Mouse (Mus musculus) urinary bladder, adult 18-20 months (tissue): ENCODE measurements around the gene Cdca5.
"Not testable (repeated sequence)": the region's sequence is repeated elsewhere in the genome, so short reads cannot be mapped to it uniquely, and the experiment has no call there.

Experiments
- DNase-seq, 2 experiments: peaks; one replicate each; pipeline ENCODE4 v3.0.0; 2022; ENCODE audit warnings: low spot score in 2 of 2, mixed read lengths in 2 of 2

Cdca5 gene

DNA sequence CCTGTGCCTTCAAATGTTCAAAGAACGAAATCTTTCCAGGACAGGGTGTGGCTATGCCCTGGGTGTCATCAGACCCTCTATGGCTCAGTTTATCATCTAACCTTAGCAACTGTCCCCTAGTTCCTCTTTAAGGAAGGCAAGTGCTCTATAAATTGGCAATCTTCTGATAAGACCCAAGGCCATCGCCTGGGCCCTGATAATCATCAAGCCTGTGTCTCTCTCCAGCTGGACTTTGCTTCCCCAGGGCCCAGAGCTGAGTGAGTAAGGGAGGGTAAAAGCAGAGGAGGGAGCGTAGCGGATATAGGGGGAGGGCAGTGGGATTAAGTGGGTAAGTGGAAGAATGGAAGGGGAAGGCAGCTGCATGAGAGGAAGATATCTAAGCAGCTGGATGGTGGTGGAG is 19.7 kb downstream of the Cdca5 start:
- no peak for DNase-seq

GRCm38 (mm10) chr19:6105586-6105985 is 20.8 kb downstream of the Cdca5 start, which contains the start of gene Naaladl1:
Gene Naaladl1 (plus strand): TSS chr19:6105782.
- no peak for DNase-seq

DNA sequence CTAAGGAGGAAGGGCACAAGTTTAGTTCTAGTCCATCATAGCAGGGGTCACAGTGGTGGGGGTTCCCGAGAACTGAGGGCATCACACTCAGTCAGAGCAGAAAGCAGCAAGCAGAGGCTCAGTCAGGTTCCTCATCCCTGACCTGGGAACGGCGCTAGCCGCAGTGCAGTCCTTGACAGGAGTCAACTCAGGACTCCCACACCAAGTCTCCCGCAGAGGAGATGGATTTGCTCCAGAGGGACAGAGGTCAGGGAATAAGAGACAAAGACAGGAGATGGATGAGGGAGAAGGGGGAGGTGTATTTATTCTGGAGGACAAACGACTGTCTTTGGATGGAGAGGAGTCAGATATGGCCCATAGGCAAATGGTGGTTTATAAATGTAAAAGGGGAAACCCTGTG is 28.3 kb downstream of the Cdca5 start:
- no peak for DNase-seq

DNA sequence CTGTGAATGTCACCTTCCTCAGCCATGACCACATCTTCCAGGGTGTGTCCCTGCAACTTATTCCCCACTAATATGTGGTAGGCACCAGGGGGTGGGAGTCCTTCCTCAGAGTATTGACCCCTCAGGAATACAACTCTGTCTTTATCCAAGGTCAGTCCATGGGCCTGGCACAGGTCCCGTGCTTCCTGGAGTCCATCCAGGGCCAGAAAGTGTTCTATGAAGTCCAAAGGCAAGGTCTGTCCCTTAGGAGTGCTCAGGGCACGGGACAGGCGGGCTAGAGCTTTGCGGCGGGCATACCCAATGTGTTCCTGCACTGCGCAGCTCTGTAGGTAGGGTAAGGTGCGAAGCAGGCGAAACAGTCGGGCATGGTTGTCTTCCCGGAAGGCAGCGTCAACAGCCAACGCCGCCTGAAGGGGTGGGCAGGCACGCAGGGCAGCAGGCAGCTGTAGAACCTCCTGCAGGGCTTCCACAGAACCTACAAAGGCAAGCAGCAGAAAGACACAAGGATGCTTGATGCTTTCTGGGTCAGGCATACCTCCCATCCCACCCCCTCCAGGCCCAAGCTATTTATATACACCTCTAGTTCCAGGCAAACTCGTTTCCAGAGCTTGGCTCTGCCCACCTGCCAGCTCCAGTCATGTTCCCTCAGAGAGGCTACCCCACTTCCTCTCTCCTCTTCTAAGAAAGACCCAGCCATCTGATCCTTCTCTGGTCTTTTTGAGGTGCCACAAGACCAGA is 31.5 kb downstream of the Cdca5 start:
- DNase-seq: no peak

DNA sequence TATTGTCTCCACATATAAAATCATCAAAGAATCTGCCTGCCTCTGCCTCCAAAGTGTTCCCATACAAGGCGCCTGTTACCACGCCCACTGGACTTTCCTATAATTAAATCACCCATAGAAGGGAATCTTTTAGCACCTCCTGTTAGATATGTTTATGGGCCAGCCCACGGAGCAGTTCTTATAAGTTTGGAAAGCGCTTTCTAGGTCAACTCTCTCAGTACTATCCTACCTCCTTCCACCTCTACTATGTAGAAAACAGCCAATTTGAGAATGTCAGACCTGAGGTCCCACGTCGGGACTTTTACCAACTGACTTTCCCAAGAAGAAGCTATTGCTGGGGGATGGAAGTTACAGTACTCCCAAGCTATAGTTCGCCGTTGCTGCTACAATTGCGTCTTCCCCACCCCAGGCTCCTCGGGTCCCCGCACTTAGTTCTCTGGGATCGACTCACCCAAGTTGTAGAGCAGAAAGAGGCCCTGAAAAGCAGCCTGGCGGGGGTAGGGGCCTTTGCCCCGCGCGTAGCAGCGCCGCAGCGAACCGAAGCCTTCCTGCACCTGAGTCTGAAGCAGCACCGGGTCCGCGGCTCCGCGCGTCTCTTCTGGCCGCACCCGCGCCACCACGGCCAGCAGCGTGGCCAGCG is 32.7 kb downstream of the Cdca5 start:
- DNase-seq: peak in 1 of 2 experiments; percentile 57

DNA sequence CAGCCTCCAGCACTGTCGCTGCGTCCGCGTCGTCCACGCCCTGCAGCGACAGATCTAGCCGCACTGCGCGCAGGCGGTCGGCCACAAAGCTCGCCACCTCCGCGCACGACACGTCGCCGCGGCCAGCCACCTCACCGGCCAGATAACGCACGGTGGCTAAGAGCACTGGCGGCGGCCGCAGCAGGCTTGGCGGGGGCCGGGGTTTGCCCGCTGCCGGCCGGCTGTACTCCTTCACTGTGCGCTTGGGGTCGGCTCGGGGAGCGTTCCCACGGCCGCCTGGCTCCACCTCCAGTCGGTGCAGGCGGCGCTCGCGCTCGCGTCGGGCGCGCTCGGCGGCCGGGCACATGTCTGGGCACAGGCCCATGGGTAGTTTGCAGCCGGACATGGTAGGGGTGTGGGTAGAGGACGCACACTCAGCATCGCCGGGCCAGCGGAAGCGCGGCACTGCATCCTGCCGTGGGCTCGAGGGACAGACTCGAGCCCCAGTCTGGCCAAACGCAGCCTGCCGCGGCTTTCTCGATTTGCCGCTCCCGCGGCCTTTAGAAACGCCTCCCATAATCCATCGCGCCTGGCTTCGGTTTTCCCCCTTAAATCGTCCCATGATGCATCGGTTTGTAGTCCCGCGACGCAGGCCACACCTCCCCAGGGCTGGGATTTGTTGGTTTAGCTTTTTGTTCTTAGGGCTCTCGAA is 33.3 kb downstream of the Cdca5 start, which contains the start of gene Sac3d1:
Sac3d1 (minus strand) TSS at position 665 of the 691 bp plus-strand sequence.
- DNase-seq: peak; percentile 84 to 88

DNA sequence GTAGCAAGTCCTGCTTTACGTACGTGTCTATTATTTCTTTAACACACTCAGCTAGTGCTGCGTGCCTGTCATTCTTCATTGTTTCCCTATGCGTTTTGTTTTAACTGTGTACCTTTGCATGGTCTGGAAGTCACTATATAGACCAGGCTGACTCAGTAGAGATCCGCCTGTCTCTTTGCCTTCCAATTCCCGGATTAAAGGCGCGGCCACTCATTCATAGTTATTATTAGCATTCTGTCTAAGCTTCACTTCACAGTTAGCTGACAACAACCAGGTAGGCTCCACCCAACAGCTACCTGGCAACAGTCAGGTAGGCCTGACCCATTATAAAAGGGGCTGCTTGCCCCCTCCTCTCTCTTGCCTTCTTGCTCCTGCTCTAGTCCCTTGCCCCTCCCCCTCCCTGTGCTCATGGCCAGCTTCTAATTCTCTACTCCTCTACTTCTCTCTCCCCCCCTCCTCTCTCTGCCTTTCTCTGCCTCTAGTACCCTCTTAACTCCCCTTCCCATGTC is 33.9 kb downstream of the Cdca5 start:
- DNase-seq: no peak

DNA sequence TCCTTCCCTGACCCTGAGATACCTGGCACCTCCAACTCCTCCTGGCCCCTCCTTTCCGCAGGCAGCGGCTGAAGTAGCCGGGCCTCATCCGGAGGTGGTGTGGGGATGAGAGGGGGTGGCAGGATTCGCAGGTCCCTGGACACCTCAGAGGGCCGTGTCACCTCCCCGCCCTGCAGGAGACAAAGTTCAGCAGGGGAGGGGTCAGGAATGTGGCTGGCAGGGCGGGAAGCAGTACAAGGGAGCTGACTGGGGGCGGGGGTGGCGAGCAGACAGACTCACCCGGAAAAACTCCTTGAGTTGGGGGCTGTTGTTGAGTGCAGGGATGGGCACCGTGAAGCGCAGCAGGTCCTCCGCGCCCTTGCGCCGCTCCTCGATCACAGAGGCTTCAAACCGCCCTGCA is 37.0 kb downstream of the Cdca5 start:
- DNase-seq: no peak

DNA sequence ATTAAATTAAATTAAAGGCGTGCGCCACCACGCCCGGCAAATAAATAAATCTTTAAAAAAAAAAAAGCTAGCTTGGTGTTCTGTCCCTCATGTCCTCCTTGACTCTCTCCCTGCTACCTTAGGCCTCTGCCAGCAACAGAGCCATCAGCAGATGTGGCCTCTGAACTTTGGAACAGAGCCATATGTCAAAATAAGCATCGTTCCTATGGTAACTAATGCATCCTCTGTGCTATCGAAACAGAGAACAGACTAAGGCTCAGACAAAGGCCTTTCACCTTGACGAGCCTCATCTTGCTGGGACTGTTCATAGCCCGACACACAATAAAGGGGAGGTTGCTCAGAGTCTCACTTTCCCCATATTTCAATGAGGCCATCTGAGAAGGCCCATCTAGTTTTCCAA is 38.5 kb downstream of the Cdca5 start:
- no peak for DNase-seq

DNA sequence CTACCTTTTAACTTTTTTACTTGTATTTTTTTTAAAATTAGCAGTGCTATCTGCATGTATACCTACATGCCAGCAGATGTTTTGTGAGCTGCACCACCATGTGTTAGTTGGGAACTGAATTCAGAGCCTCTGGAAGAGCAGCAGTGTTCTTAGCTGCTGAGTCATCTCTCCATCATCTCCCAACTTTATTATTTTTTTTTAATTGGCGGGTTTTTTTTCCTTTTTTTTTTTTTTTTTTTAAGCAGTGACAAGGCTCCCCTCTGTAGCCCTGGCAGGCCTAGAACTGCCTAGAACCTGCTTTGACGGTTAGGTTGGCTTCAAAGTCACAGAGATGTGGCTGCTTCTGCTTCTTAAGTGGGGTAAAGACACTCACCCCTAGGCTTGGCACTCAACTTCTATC is 40.1 kb downstream of the Cdca5 start:
- no peak for DNase-seq

DNA sequence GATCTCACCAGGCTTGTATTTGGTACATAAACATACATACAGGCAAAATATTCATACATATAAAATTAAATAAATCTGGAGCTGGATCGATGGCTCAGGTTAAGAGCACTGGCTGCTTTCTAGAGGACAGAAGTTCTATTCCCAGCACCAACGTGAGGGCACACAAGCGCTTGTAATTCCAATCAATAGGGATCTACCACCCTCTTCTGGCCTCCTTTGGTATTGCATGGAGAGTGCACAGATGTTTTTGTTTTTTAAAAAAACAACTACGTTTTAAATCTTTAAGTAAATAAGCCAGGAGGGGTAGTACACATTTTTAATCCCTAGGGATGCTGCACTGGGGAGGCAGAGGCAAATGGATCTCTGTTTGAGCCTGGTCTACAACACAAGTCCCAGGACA is 41.5 kb downstream of the Cdca5 start:
- DNase-seq: no peak

DNA sequence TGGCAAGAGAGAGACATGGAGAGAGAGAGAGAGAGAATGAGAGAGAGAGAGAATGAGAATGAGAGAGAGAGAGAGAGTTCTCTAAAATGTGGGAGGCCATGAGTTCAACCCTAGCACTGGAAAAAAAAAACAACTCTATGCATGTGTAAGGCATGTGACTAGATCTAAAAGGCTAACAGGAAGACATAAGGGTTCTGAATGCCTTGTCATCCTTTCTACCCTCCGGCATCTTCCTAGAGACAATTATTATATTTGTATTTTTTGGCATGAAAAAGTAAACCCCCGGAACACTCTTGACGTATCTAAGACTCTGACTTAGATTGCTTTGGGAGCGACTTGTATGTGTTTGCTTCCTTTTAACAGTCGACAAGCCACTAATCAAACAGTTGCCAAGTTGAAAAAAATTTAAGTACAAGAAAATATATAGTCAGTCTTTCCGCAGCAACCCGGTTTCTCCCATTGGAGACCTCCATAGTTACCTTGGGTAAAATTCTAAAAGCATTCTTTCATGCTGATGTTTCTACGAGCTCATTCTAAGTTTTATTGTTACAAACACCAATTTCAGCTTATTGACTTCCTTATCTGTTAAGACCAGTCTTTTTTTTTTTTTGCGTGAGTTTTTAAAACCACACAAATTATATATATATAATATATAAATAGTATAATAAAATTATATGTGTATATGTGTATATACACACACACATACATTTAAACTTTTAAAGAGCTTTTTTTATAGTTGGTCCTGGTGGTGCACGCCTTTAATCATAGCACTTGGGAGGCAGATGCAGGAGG is 42.2 kb downstream of the Cdca5 start:
- no peak for DNase-seq

DNA sequence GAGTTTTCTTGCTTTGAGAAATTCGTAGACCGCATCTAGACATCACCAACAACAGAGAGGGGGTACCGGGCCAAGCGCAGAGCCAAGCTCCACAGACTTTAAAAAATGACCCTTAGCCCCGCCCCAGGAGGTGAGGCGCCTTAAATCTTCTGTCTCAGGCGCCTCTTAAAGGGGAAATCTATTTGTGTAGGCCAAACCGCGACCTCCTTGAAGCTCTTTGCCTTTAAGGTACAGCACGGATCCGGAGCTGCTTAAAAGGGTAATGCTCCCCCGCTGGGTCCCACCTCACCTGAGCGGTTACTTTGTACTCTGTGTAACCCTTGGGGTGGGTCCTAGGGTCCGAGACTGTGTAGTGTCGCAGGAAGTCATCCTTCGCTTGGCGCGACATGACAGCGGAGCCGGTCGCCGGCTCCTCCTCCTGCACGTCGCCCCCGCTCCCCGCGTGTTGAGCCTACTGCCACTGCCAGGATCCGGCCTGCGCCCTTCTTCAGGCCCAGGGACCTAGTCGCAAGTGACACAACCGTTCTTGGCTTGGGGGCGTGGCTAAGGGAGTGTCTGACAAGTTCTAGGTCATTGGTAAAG is 43.1 kb downstream of the Cdca5 start, which contains the start of gene Snx15:
Snx15 (minus strand) TSS at position 545 of the 582 bp plus-strand sequence.
- peak; percentile 92 to 93 for DNase-seq

DNA sequence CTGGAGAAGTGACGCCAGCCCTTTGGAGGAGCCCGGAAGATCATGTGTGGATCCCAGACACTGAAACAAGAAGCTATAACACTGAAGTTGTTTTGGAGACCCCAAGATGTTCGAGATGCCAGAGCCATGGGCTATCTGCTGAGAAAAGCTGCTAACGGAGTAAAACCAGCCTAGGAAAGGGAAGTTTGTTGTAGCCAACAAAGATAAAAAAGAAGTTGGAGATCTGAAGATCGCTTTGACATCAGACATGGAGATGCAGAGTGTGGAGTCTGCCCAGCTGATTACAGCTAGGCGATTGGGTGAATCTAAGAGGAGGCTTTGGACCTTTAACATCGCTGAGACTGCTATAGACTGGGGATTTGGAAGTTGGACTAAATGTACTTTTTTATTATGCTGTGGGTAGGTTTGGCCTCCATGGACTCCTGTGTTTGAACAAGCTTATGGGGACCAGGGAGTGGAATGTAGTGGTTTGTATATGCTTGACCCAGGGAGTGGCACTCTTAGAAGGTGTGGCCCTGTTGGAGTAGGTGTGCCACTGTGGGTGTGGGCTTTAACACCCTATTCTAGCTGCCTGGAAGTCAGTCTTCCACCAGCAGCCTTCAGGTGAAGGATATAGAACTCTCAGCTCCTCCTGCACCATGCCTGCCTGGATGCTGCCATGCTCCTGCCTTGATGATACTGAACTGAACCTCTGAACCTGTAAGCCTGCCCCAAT is 45.8 kb downstream of the Cdca5 start:
- DNase-seq: not testable (repeated sequence)

- no peak for DNase-seq
These were observed 47.5 kb downstream of the Cdca5 start for GRCm38 (mm10) chr19:6132171-6132827.

DNA sequence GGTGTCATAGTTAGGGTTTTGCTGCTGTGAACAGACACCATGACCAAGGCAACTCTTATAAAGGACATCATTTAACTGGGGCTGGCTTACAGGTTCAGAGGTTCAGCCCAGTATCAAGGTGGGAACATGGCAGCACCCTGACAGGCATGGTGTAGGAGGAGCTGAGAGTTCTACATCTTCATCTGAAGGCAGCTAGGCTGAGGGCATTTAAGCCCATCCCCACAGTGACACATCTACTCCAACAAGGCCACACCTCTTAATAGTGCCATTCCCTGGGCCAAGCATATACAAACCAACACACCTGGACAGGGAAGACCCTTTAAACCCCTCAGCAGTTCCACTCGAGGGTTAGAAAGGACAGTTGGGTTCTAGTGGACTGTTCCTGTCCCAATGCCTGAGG is 48.4 kb downstream of the Cdca5 start:
- DNase-seq: not testable (repeated sequence)

DNA sequence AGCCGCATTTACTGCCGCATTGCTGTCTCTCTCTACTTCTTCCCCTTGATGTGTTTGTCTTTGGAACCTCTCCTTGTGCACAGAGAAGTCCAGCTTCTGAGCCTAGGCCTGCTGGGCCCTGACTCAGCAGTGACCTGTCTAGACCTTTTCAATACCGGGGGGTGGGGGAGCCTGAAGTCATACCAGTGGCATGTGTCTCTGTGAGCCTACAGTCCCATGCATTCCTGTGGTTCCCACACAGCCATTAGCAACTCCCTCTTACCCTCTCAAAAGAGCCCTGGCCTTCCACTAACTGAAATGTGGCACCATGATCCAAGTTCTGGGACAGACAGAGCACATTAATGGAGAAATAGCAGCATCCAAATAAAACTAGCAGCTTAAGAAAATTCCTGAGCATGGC is 51.6 kb downstream of the Cdca5 start:
- DNase-seq: no peak

DNA sequence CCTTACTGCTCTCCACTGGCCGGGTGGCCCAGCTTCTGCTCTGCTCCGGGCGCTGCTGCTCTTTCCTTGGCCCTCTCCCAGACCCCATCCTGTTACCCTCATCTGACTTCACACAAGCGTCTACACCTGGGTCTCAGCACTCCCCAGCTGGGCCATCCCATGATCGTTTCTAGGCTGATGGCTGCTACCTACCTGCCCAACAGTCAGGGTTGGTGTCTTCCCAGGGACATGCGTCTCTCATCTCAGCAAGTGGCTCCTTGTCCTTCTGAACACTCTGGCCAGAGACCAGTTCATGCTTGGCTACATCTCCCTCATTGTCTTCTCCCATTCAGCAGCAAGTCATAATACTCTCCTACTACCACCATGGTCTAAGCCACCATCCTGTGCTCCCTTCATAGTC is 54.9 kb downstream of the Cdca5 start:
- no peak for DNase-seq

- peak in 1 of 2 experiments; percentile 18 for DNase-seq
These were observed 55.5 kb downstream of the Cdca5 start for GRCm38 (mm10) chr19:6140374-6140677.
